Mouse (Mus musculus): Measurements from ENCODE around the gene Supt3. TPM values are rescaled to one million over a fixed set of nuclear protein-coding genes. Genes with fewer than 3 reads are reported as not detected.

Supt3 gene
- polyA plus RNA-seq, 1 experiment, result 12.6 TPM

GRCm38 (mm10) chr17:44768522-44768921, 8.4 kb upstream of the Supt3 start:
- TF ChIP-seq POLR2A (IDR thresholded peaks at IDR 0.05; ENCODE audit: borderline replicate concordance, control insufficient read depth, low read depth, low read length), result no peak
- H3K4me1 ChIP-seq (ENCODE audit: control insufficient read depth, insufficient read depth, low read length), result peaks cover 2% of the 10 kb centered on the region; the same call in 1 of the 2 replicates
- no peak overlapping the region for H3K27ac ChIP-seq (ENCODE audit: control insufficient read depth, insufficient read depth, low read depth, low read length, poor library complexity)
- no peak overlapping the region for H3K4me3 ChIP-seq (replicated peaks; ENCODE audit: control insufficient read depth, low read depth, low read length)
- WGBS, result 76% methylated on average over 5 of the region's 5 CpGs

GRCm38 (mm10) chr17:44770871-44771270, 6.1 kb upstream of the Supt3 start:
- Histone ChIP-seq H3K27ac (ENCODE audit: control insufficient read depth, insufficient read depth, low read depth, low read length, poor library complexity) (no peak overlapping the region), H3K4me3 (replicated peaks; ENCODE audit: control insufficient read depth, low read depth, low read length) (no peak overlapping the region), H3K4me1 (ENCODE audit: control insufficient read depth, insufficient read depth, low read length) (peaks cover 2% of the 10 kb centered on the region; the same call in 1 of the 2 replicates)
- 83% methylated on average over 2 of the region's 2 CpGs for WGBS
- TF ChIP-seq POLR2A (IDR thresholded peaks at IDR 0.05; ENCODE audit: borderline replicate concordance, control insufficient read depth, low read depth, low read length), result no peak
- no peak for TF ChIP-seq CTCF (IDR thresholded peaks at IDR 0.05; ENCODE audit: control insufficient read depth, insufficient read depth, low read length)

- H3K4me1 ChIP-seq (ENCODE audit: control insufficient read depth, insufficient read depth, low read length), result peaks cover 2% of the 10 kb centered on the region; the same call in 1 of the 2 replicates
- H3K4me3 ChIP-seq (replicated peaks; ENCODE audit: control insufficient read depth, low read depth, low read length), result no peak overlapping the region
- H3K27ac ChIP-seq (ENCODE audit: control insufficient read depth, insufficient read depth, low read depth, low read length, poor library complexity), result no peak overlapping the region
- TF ChIP-seq POLR2A (IDR thresholded peaks at IDR 0.05; ENCODE audit: borderline replicate concordance, control insufficient read depth, low read depth, low read length) (no peak), CTCF (IDR thresholded peaks at IDR 0.05; ENCODE audit: control insufficient read depth, insufficient read depth, low read length) (no peak)
- 75% methylated on average over 2 of the region's 2 CpGs for WGBS
Observed at GRCm38 (mm10) chr17:44772576-44772975, 4.4 kb upstream of the Supt3 start.

GRCm38 (mm10) chr17:44777337-44777804, 419 bp downstream of the Supt3 start:
- H3K27ac ChIP-seq (ENCODE audit: control insufficient read depth, insufficient read depth, low read depth, low read length, poor library complexity), result peak overlapping the region; percentile 83
- TF ChIP-seq CTCF (IDR thresholded peaks at IDR 0.05; ENCODE audit: control insufficient read depth, insufficient read depth, low read length) (no peak), POLR2A (IDR thresholded peaks at IDR 0.05; ENCODE audit: borderline replicate concordance, control insufficient read depth, low read depth, low read length) (no peak; the same call in 1 of the 2 replicates)
- H3K4me1 ChIP-seq (ENCODE audit: control insufficient read depth, insufficient read depth, low read length), result peaks cover 2% of the 10 kb centered on the region; the same call in 1 of the 2 replicates
- WGBS, result under 1% methylated on average over 35 of the region's 35 CpGs
- peak overlapping the region; percentile 100 for H3K4me3 ChIP-seq (replicated peaks; ENCODE audit: control insufficient read depth, low read depth, low read length)

- Histone ChIP-seq H3K4me1 (ENCODE audit: control insufficient read depth, insufficient read depth, low read length) (no peaks in the 10 kb centered on the region), H3K4me3 (replicated peaks; ENCODE audit: control insufficient read depth, low read depth, low read length) (no peak overlapping the region), H3K27ac (ENCODE audit: control insufficient read depth, insufficient read depth, low read depth, low read length, poor library complexity) (no peak overlapping the region)
- TF ChIP-seq POLR2A (IDR thresholded peaks at IDR 0.05; ENCODE audit: borderline replicate concordance, control insufficient read depth, low read depth, low read length) (no peak), CTCF (IDR thresholded peaks at IDR 0.05; ENCODE audit: control insufficient read depth, insufficient read depth, low read length) (no peak)
- WGBS, result 38% methylated on average over 5 of the region's 5 CpGs
Observed at GRCm38 (mm10) chr17:44778141-44778540, 1.2 kb downstream of the Supt3 start.

GRCm38 (mm10) chr17:44780353-44780752, 3.4 kb downstream of the Supt3 start:
- Histone ChIP-seq H3K27ac (ENCODE audit: control insufficient read depth, insufficient read depth, low read depth, low read length, poor library complexity) (no peak overlapping the region), H3K4me1 (ENCODE audit: control insufficient read depth, insufficient read depth, low read length) (no peaks in the 10 kb centered on the region; the same call in 1 of the 2 replicates), H3K4me3 (replicated peaks; ENCODE audit: control insufficient read depth, low read depth, low read length) (no peak overlapping the region)
- 53% methylated on average over 4 of the region's 4 CpGs for WGBS
- TF ChIP-seq POLR2A (IDR thresholded peaks at IDR 0.05; ENCODE audit: borderline replicate concordance, control insufficient read depth, low read depth, low read length), result no peak
- no peak for TF ChIP-seq CTCF (IDR thresholded peaks at IDR 0.05; ENCODE audit: control insufficient read depth, insufficient read depth, low read length)

- Histone ChIP-seq H3K27ac (ENCODE audit: control insufficient read depth, insufficient read depth, low read depth, low read length, poor library complexity) (no peak overlapping the region), H3K4me1 (ENCODE audit: control insufficient read depth, insufficient read depth, low read length) (no peaks in the 10 kb centered on the region; the same call in 1 of the 2 replicates), H3K4me3 (replicated peaks; ENCODE audit: control insufficient read depth, low read depth, low read length) (no peak overlapping the region)
- TF ChIP-seq POLR2A (IDR thresholded peaks at IDR 0.05; ENCODE audit: borderline replicate concordance, control insufficient read depth, low read depth, low read length) (no peak), CTCF (IDR thresholded peaks at IDR 0.05; ENCODE audit: control insufficient read depth, insufficient read depth, low read length) (no peak)
- WGBS, result 75% methylated on average over 4 of the region's 4 CpGs
Observed at GRCm38 (mm10) chr17:44782366-44782765, 5.4 kb downstream of the Supt3 start.

- Histone ChIP-seq H3K4me3 (replicated peaks; ENCODE audit: control insufficient read depth, low read depth, low read length) (no peak overlapping the region), H3K27ac (ENCODE audit: control insufficient read depth, insufficient read depth, low read depth, low read length, poor library complexity) (no peak overlapping the region; the same call in 1 of the 2 replicates), H3K4me1 (ENCODE audit: control insufficient read depth, insufficient read depth, low read length) (no peaks in the 10 kb centered on the region; the same call in 1 of the 2 replicates)
- WGBS, result 38% methylated on average over 2 of the region's 2 CpGs
- no peak for TF ChIP-seq CTCF (IDR thresholded peaks at IDR 0.05; ENCODE audit: control insufficient read depth, insufficient read depth, low read length)
- TF ChIP-seq POLR2A (IDR thresholded peaks at IDR 0.05; ENCODE audit: borderline replicate concordance, control insufficient read depth, low read depth, low read length), result no peak
Observed at GRCm38 (mm10) chr17:44783143-44783542, 6.2 kb downstream of the Supt3 start.
